ENCODE assay signal across 8 mouse cellular contexts in the genomic region with DNA sequence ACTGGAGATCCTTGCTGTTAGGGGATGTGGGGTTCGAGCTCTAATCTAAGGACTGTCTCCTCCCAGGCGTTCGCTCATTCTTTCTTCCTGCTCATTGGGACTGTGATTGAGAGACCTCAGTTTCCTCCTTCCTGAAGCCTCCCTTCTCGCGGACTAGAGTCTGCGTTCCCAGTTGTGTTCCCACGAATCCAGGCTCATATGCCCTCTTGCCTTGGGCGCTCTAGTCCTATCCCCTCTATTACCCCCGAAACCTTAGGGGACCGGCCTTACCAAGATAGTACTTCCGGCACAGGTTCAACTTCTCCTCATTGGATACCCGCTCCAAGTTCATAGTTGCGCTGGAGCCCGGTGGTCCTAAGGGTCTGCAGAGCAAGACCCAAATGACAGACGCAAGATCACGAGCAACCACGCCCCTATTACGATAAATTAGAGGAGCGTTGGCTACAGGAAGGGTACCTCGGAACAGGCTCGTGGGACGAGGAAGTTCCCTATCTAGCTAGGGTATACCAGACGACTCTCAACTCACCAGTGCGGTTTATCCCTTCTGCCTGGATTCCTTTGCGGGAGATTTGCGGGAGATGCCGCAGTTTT. TPM values are rescaled to one million over a fixed set of nuclear protein-coding genes. Genes with fewer than 3 reads are reported as not detected.
A peak's percentile ranks its signal among the peaks of the same experiment; 100 is the strongest.
DNase-seq lines count a peak whose midpoint lies in the region; ATAC-seq and TF ChIP-seq lines count a peak whose summit lies in the region.

No protein-coding gene starts in this region.

- no peak for TF ChIP-seq CTCF in gastrocnemius, adult 2 months (IDR thresholded peaks at IDR 0.05)
- no peak for TF ChIP-seq CTCF in thymus, adult 2 months (IDR thresholded peaks at IDR 0.05; ENCODE audit: borderline replicate concordance, control insufficient read depth, extremely low read depth, insufficient read depth, low read length, poor library complexity)
- no peak for TF ChIP-seq CTCF in heart, postnatal 0 days (IDR thresholded peaks at IDR 0.05; ENCODE audit: low read depth)

- no peak for TF ChIP-seq EP300 in heart, postnatal 0 days (IDR thresholded peaks at IDR 0.05; ENCODE audit: low read depth)

- peaks cover 25% of the 10 kb centered on the region for H3K4me1 ChIP-seq in thymus, adult 2 months (replicated peaks; ENCODE audit: control insufficient read depth, insufficient read depth, low read length)
- H3K4me1 ChIP-seq in heart, postnatal 0 days (ENCODE audit: control insufficient read depth, insufficient read depth): peaks cover 18% of the 10 kb centered on the region
- H3K4me1 ChIP-seq in megakaryocyte, embryonic 14.5 days: peaks cover 70% of the 10 kb centered on the region

- H3K27ac ChIP-seq in gastrocnemius, adult 2 months: peak overlapping the region; percentile 99
- peak overlapping the region; percentile 72 for H3K27ac ChIP-seq in thymus, adult 2 months (ENCODE audit: control insufficient read depth, insufficient read depth, low read length)
- peak overlapping the region; percentile 65 for H3K27ac ChIP-seq in heart, postnatal 0 days (ENCODE audit: low read depth)

- no peaks in the 10 kb centered on the region for H3K36me3 ChIP-seq in thymus, adult 2 months (ENCODE audit: control insufficient read depth, insufficient read depth, low read length)
- H3K36me3 ChIP-seq in heart, postnatal 0 days (replicated peaks; ENCODE audit: control insufficient read depth, insufficient read depth, low read length): peaks cover 39% of the 10 kb centered on the region
- peaks cover 56% of the 10 kb centered on the region for H3K36me3 ChIP-seq in megakaryocyte, embryonic 14.5 days (replicated peaks; ENCODE audit: low read length)

- H3K4me2 ChIP-seq in heart, postnatal 0 days (ENCODE audit: low read depth, low read length): peak overlapping the region; percentile 75

- ATAC-seq in heart, postnatal 0 days (ENCODE audit: insufficient read depth, low read depth): no peak

- under 1% methylated on average over 27 of the region's 27 CpGs for WGBS in thymus, adult 2 months
- under 1% methylated on average over 27 of the region's 27 CpGs for WGBS in heart, postnatal 0 days

- H3K27me3 ChIP-seq in thymus, adult 2 months (ENCODE audit: control insufficient read depth, insufficient read depth, low read length): no peaks in the 10 kb centered on the region
- H3K27me3 ChIP-seq in heart, postnatal 0 days (ENCODE audit: control insufficient read depth, insufficient read depth, low read length): no peaks in the 10 kb centered on the region
- no peaks in the 10 kb centered on the region for H3K27me3 ChIP-seq in megakaryocyte, embryonic 14.5 days (replicated peaks)

- peak overlapping the region; percentile 79 for H3K9ac ChIP-seq in heart, postnatal 0 days (replicated peaks; ENCODE audit: low read depth, low read length)

- no peak for TF ChIP-seq POLR2A in thymus, adult 2 months (IDR thresholded peaks at IDR 0.05; ENCODE audit: control insufficient read depth, extremely low read depth, insufficient read depth, low read length, poor library complexity)

- no peak for DNase-seq in gastrocnemius, adult 2 months
- DNase-seq in gastrocnemius, adult 18-20 months (ENCODE audit: low spot score): no peak
- DNase-seq in thymus, adult 2 months: no peak
- DNase-seq in thymus, postnatal 25 days: no peak
- no peak for DNase-seq in heart, postnatal 0 days (ENCODE audit: low spot score)
- no peak for DNase-seq in adrenal gland, postnatal 10 days
- no peak for DNase-seq in retina, embryonic 14.5 days (ENCODE audit: low spot score)

- intact Hi-C loops in gastrocnemius, adult 2 months (cut with DNase I): no loop called here

- H3K4me3 ChIP-seq in gastrocnemius, adult 2 months: peak overlapping the region; percentile 89
- peak overlapping the region; percentile 69 for H3K4me3 ChIP-seq in thymus, adult 2 months (ENCODE audit: control insufficient read depth, insufficient read depth, low read length)
- peak overlapping the region; percentile 78 for H3K4me3 ChIP-seq in heart, postnatal 0 days (ENCODE audit: low read depth, low read length)
- H3K4me3 ChIP-seq in megakaryocyte, embryonic 14.5 days (replicated peaks): peak overlapping the region; percentile 99

- H3K9me3 ChIP-seq in heart, postnatal 0 days (replicated peaks; ENCODE audit: control insufficient read depth, low read length): no peaks in the 10 kb centered on the region
- no peaks in the 10 kb centered on the region for H3K9me3 ChIP-seq in megakaryocyte, embryonic 14.5 days

RNA-seq across cellular contexts. Expression of a gene that starts 0.5 kb away (rescaled TPM):
- total RNA-seq in gastrocnemius, adult 2 months (2021): 10 to 100 TPM; 53.8 to 62.5 TPM
- 10 to 100 TPM; 50.9 to 53.6 TPM for total RNA-seq in gastrocnemius, adult 18-20 months (2021)
- 81.5 and 84.2 TPM in 2 replicates for polyA plus RNA-seq in thymus, adult 2 months (2012; rRNA removed)
- total RNA-seq in heart, postnatal 0 days (2014; rRNA removed; ENCODE audit: low replicate concordance): 36.9 and 41.9 TPM in 2 replicates
- 120 and 123 TPM in 2 replicates for polyA plus RNA-seq in heart, postnatal 0 days (2015; fragmentation: Nextera tagmentation; extraction: Ambion mirVana)
- polyA plus RNA-seq in megakaryocyte, embryonic 14.5 days (2012; ENCODE audit: insufficient read depth, low replicate concordance): 52.8 and 64.1 TPM in 2 replicates
- total RNA-seq in adrenal gland, postnatal 10 days (2021): 10 to 100 TPM; 61.4 to 71.1 TPM

RNA-seq across cellular contexts. Expression of a gene that starts 0.5 kb away (rescaled TPM):
- total RNA-seq in gastrocnemius, adult 2 months (2021): 1 to 10 TPM; 1.8 to 2.2 TPM
- 1 to 10 TPM; 1.0 to 1.3 TPM for total RNA-seq in gastrocnemius, adult 18-20 months (2021)
- 7.3 and 8.8 TPM in 2 replicates for polyA plus RNA-seq in thymus, adult 2 months (2012; rRNA removed)
- 0.08 and 0.61 TPM in 2 replicates for total RNA-seq in heart, postnatal 0 days (2014; rRNA removed; ENCODE audit: low replicate concordance)
- 3.0 and 3.4 TPM in 2 replicates for polyA plus RNA-seq in heart, postnatal 0 days (2015; fragmentation: Nextera tagmentation; extraction: Ambion mirVana)
- 0.70 TPM in 1 of 2 replicates, not detected in the other for polyA plus RNA-seq in megakaryocyte, embryonic 14.5 days (2012; ENCODE audit: insufficient read depth, low replicate concordance)
- 1 to 10 TPM; 2.4 to 7.1 TPM for total RNA-seq in adrenal gland, postnatal 10 days (2021)

RNA-seq across cellular contexts. Expression of a gene that starts 0.8 kb away (rescaled TPM):
- 100 to 1,000 TPM; 116 to 123 TPM for total RNA-seq in gastrocnemius, adult 2 months (2021)
- total RNA-seq in gastrocnemius, adult 18-20 months (2021): 100 to 1,000 TPM; 122 to 132 TPM
- polyA plus RNA-seq in thymus, adult 2 months (2012; rRNA removed): 130 and 176 TPM in 2 replicates
- total RNA-seq in heart, postnatal 0 days (2014; rRNA removed; ENCODE audit: low replicate concordance): 106 and 130 TPM in 2 replicates
- 130 and 133 TPM in 2 replicates for polyA plus RNA-seq in heart, postnatal 0 days (2015; fragmentation: Nextera tagmentation; extraction: Ambion mirVana)
- 21.1 and 77.9 TPM in 2 replicates for polyA plus RNA-seq in megakaryocyte, embryonic 14.5 days (2012; ENCODE audit: insufficient read depth, low replicate concordance)
- total RNA-seq in adrenal gland, postnatal 10 days (2021): 100 to 1,000 TPM; 119 to 128 TPM

RNA-seq across cellular contexts. Expression of a gene that starts 2.6 kb away (rescaled TPM):
- 1 to 10 TPM; 1.1 to 1.5 TPM for total RNA-seq in gastrocnemius, adult 2 months (2021)
- 1 to 10 TPM in 1 of 2 experiments, under 1 TPM in 1; 0.82 to 1.4 TPM for total RNA-seq in gastrocnemius, adult 18-20 months (2021)
- polyA plus RNA-seq in thymus, adult 2 months (2012; rRNA removed): 26.1 and 31.7 TPM in 2 replicates
- total RNA-seq in heart, postnatal 0 days (2014; rRNA removed; ENCODE audit: low replicate concordance): 0.54 and 3.3 TPM in 2 replicates
- 0.94 and 1.9 TPM in 2 replicates for polyA plus RNA-seq in heart, postnatal 0 days (2015; fragmentation: Nextera tagmentation; extraction: Ambion mirVana)
- 4.3 and 15.3 TPM in 2 replicates for polyA plus RNA-seq in megakaryocyte, embryonic 14.5 days (2012; ENCODE audit: insufficient read depth, low replicate concordance)
- 1 to 10 TPM; 2.6 to 4.7 TPM for total RNA-seq in adrenal gland, postnatal 10 days (2021)

RNA-seq across cellular contexts. Expression of a gene that starts 3.0 kb away (rescaled TPM):
- total RNA-seq in gastrocnemius, adult 2 months (2021): 10 to 100 TPM in 1 of 2 experiments, 1 to 10 TPM in 1; 9.2 to 10.5 TPM
- total RNA-seq in gastrocnemius, adult 18-20 months (2021): 1 to 10 TPM; 8.7 to 9.0 TPM
- 73.0 and 78.6 TPM in 2 replicates for polyA plus RNA-seq in thymus, adult 2 months (2012; rRNA removed)
- total RNA-seq in heart, postnatal 0 days (2014; rRNA removed; ENCODE audit: low replicate concordance): 11.9 and 19.7 TPM in 2 replicates
- polyA plus RNA-seq in heart, postnatal 0 days (2015; fragmentation: Nextera tagmentation; extraction: Ambion mirVana): 26.2 and 27.1 TPM in 2 replicates
- 49.3 and 62.3 TPM in 2 replicates for polyA plus RNA-seq in megakaryocyte, embryonic 14.5 days (2012; ENCODE audit: insufficient read depth, low replicate concordance)
- total RNA-seq in adrenal gland, postnatal 10 days (2021): 10 to 100 TPM; 34.4 to 40.5 TPM
